Mouse (Mus musculus): ENCODE results near the gene Plekhb2. TPM values are rescaled to one million over a fixed set of nuclear protein-coding genes. Genes with fewer than 3 reads are reported as not detected.
A peak's percentile ranks its signal among the peaks of the same experiment; 100 is the strongest.

Gene Plekhb2
- polyA plus RNA-seq (2011; ENCODE audit: insufficient read length, low read depth, missing spikeins) = 76.5 and 113 TPM in 2 replicates

GRCm38 (mm10) chr1:34849745-34850342 lies at the start of gene Plekhb2:
TSS of gene Plekhb2 (plus strand) at chr1:34849976.
- peaks cover 2% of the 10 kb centered on the region for H3K4me1 ChIP-seq (ENCODE audit: control insufficient read depth, insufficient read depth, low read length)
- peak within 1 kb of the TSS; percentile 78; the same call in 1 of the 2 replicates for H3K27ac ChIP-seq (ENCODE audit: insufficient read depth, low read length)
- H3K4me3 ChIP-seq (ENCODE audit: insufficient read depth, low read length) = peak within 1 kb of the TSS; percentile 66
- TF ChIP-seq CTCF (IDR thresholded peaks at IDR 0.05; ENCODE audit: borderline replicate concordance, insufficient read depth, low read length) (no peak), POLR2A (IDR thresholded peaks at IDR 0.05; ENCODE audit: low read depth, low read length) (peak; percentile 84)

DNA sequence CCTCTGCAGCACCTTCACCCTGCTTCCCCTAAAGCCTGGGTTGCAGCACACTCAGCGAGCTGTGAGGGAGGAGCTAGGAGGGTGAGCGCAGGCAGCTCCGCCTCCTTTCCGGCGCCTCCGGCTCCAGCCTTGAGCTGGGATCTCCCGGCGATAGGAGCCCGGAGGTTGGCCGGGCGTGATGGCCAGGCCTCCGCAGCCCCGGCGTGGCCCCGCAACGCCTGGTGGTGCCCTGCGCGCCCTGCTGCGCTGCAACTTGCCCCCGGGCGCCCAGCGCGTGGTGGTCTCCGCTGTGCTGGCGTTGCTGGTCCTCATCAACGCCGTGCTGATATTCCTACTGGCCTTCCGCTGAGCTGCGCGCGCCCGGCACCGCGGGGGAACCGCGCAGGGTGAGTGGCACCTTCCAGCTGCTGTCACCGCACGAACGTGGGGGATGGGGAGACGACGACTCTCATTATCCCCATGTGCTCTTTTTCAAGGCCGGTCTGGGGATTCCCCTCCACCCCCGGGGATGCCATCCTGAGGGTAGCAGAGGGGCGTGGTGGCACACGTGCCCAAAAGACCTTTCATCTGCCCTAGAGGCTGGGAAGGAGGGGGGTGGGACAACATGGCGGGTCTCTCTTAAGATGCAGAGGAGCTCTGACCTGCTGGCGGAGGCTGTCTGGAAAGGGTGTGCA lies 48.0 kb upstream of the Plekhb2 start:
- H3K4me1 ChIP-seq (ENCODE audit: control insufficient read depth, insufficient read depth, low read length) = no peaks in the 10 kb centered on the region
- no peak overlapping the region for H3K27ac ChIP-seq (ENCODE audit: insufficient read depth, low read length)
- peak; percentile 68 for TF ChIP-seq POLR2A (IDR thresholded peaks at IDR 0.05; ENCODE audit: low read depth, low read length)
- no peak for TF ChIP-seq CTCF (IDR thresholded peaks at IDR 0.05; ENCODE audit: borderline replicate concordance, insufficient read depth, low read length)
- H3K4me3 ChIP-seq (ENCODE audit: insufficient read depth, low read length) = peak overlapping the region; percentile 47

DNA sequence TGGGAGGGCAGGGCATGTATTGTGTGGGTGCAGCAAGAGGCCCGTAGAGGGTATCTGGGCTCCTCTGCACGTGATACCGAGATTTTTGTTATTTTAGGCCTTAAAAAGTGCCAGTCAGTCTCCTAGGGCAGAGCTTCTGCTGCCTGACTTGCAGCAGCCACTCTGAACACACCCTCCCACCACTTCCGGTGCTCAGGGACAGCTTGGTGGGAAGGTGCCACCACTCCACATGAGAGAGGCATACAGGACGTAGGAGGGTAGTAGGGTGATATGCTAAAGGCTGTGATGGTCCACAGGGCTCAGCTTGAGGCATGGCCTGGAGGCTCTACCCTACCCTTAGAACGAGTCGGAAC lies 47.5 kb upstream of the Plekhb2 start:
- TF ChIP-seq CTCF (IDR thresholded peaks at IDR 0.05; ENCODE audit: borderline replicate concordance, insufficient read depth, low read length) (no peak), POLR2A (IDR thresholded peaks at IDR 0.05; ENCODE audit: low read depth, low read length) (no peak)
- peak overlapping the region; percentile 47 for H3K4me3 ChIP-seq (ENCODE audit: insufficient read depth, low read length)
- H3K4me1 ChIP-seq (ENCODE audit: control insufficient read depth, insufficient read depth, low read length) = no peaks in the 10 kb centered on the region
- H3K27ac ChIP-seq (ENCODE audit: insufficient read depth, low read length) = no peak overlapping the region

DNA sequence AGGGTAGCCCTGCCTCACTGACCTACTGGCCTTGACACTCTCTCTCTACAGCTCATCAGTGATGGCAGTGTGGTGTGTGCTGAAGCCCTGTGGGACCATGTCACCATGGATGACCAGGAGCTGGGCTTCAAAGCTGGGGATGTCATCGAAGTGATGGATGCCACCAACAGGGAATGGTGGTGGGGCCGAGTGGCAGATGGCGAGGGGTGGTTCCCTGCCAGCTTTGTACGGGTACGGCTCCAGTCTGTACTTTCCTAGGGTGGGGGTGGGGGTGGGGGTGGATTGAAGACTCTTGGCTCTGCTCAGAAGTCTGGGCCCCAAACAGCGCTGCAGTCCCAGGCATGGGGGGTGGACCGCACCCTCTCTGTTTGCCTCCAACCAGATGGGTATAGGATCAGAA lies 44.9 kb upstream of the Plekhb2 start:
- H3K4me3 ChIP-seq (ENCODE audit: insufficient read depth, low read length) = no peak overlapping the region
- no peak for TF ChIP-seq POLR2A (IDR thresholded peaks at IDR 0.05; ENCODE audit: low read depth, low read length)
- TF ChIP-seq CTCF (IDR thresholded peaks at IDR 0.05; ENCODE audit: borderline replicate concordance, insufficient read depth, low read length) = no peak
- H3K27ac ChIP-seq (ENCODE audit: insufficient read depth, low read length) = no peak overlapping the region
- no peaks in the 10 kb centered on the region for H3K4me1 ChIP-seq (ENCODE audit: control insufficient read depth, insufficient read depth, low read length)

DNA sequence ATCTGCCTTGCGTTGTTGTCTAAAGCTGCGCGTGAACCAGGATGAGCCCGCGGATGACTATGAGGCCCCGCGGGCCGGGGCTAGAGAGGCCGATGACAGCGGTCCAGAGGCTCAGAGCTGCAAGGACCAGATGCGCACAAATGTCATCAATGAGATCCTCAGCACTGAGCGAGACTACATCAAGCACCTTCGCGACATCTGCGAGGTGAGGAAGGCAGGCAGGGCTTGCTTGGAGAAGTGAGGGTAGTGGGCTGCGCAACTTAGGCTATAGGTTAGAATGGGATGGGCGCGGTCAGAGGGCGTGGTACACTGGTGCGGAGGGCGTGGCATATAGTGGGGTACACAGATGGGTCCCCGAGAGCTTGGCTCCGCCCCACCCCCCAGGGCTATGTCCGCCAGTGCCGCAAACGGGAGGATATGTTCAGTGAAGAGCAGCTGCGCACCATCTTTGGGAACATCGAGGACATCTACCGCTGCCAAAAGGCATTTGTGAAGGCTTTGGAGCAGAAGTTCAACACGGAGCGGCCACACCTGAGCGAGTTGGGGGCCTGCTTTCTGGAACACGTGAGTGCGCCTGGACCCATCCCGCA lies 43.8 kb upstream of the Plekhb2 start:
- TF ChIP-seq CTCF (IDR thresholded peaks at IDR 0.05; ENCODE audit: borderline replicate concordance, insufficient read depth, low read length) (no peak), POLR2A (IDR thresholded peaks at IDR 0.05; ENCODE audit: low read depth, low read length) (no peak)
- H3K4me3 ChIP-seq (ENCODE audit: insufficient read depth, low read length) = no peak overlapping the region

DNA sequence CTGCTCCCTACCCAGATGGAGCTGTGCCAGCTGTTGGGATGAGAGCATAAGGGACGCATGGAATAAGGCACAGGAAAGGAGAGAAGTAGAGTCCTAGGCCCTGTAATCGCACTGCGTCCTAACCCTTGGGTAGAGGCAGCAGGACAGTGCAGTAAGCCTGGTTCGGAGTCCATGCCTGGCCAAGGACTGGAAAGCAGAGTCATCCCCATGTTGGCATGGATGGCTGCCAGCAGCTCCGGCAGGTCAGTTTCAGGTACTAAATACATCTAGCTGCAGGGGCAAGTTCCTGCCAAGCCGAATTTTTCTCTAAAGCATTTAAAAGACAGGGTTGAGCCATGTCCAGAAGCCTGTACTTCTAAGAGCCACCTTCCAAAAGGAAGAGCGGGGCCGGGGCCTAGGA lies 41.3 kb upstream of the Plekhb2 start:
- TF ChIP-seq POLR2A (IDR thresholded peaks at IDR 0.05; ENCODE audit: low read depth, low read length) = no peak
- TF ChIP-seq CTCF (IDR thresholded peaks at IDR 0.05; ENCODE audit: borderline replicate concordance, insufficient read depth, low read length) = no peak
- no peak overlapping the region for H3K4me3 ChIP-seq (ENCODE audit: insufficient read depth, low read length)
- no peak overlapping the region for H3K27ac ChIP-seq (ENCODE audit: insufficient read depth, low read length)
- no peaks in the 10 kb centered on the region for H3K4me1 ChIP-seq (ENCODE audit: control insufficient read depth, insufficient read depth, low read length)

More for the DNA sequence above, 43.8 kb upstream of the Plekhb2 start:
- H3K4me1 ChIP-seq (ENCODE audit: control insufficient read depth, insufficient read depth, low read length) = no peaks in the 10 kb centered on the region
- H3K27ac ChIP-seq (ENCODE audit: insufficient read depth, low read length) = no peak overlapping the region

DNA sequence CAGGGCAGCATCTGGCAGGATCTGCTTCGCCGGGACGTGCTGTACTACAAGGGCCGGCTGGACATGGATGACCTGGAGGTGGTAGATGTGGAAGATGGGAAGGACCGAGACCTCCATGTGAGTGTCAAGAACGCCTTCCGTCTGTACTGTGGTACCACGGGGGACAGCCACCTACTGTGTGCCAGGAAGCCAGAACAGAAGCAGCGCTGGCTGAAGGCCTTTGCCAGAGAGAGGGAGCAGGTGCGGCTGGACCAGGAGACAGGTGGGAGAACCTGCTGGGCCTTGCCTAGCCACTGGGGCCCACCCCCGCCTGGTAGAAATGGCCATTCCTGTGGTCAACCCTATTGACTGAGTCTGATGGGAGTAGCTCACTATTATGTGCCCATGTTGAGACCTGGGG lies 39.5 kb upstream of the Plekhb2 start:
- Histone ChIP-seq H3K4me3 (ENCODE audit: insufficient read depth, low read length) (no peak overlapping the region), H3K4me1 (ENCODE audit: control insufficient read depth, insufficient read depth, low read length) (no peaks in the 10 kb centered on the region), H3K27ac (ENCODE audit: insufficient read depth, low read length) (no peak overlapping the region)
- TF ChIP-seq POLR2A (IDR thresholded peaks at IDR 0.05; ENCODE audit: low read depth, low read length) (no peak), CTCF (IDR thresholded peaks at IDR 0.05; ENCODE audit: borderline replicate concordance, insufficient read depth, low read length) (no peak)

GRCm38 (mm10) chr1:34811035-34811434 lies 38.7 kb upstream of the Plekhb2 start:
- TF ChIP-seq POLR2A (IDR thresholded peaks at IDR 0.05; ENCODE audit: low read depth, low read length) = no peak
- TF ChIP-seq CTCF (IDR thresholded peaks at IDR 0.05; ENCODE audit: borderline replicate concordance, insufficient read depth, low read length) = no peak
- Histone ChIP-seq H3K4me3 (ENCODE audit: insufficient read depth, low read length) (no peak overlapping the region), H3K4me1 (ENCODE audit: control insufficient read depth, insufficient read depth, low read length) (no peaks in the 10 kb centered on the region), H3K27ac (ENCODE audit: insufficient read depth, low read length) (no peak overlapping the region)

DNA sequence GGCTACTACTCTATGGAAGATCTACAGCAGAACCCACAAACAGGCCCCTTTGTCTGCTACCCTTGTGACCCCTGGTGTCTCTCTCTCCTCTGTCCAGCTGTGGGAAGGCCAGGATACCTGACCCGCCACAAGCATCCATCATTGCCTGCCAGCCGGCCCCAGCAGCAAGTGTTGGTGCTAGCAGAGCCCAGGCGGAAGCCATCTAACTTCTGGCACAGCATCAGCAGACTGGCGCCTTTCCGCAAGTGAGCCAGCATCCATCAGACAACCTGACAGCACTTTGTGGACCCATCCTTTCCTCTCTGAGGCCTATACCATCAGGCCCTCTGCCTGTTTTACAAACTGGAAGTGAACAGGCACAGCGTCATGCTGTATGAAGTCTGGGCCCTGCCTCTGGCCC lies 38.2 kb upstream of the Plekhb2 start:
- TF ChIP-seq POLR2A (IDR thresholded peaks at IDR 0.05; ENCODE audit: low read depth, low read length) = no peak
- TF ChIP-seq CTCF (IDR thresholded peaks at IDR 0.05; ENCODE audit: borderline replicate concordance, insufficient read depth, low read length) = no peak
- Histone ChIP-seq H3K27ac (ENCODE audit: insufficient read depth, low read length) (no peak overlapping the region), H3K4me1 (ENCODE audit: control insufficient read depth, insufficient read depth, low read length) (no peaks in the 10 kb centered on the region), H3K4me3 (ENCODE audit: insufficient read depth, low read length) (no peak overlapping the region)
